Mouse (Mus musculus) forelimb bud, embryonic 11.5 days (tissue): ENCODE results near the gene Apoc2.

Experiments
- DNase-seq: peaks from one replicate; pipeline ENCODE4 v3.0.0-alpha.2; 2012; ENCODE audit warnings: low read depth, low spot score

Gene Apoc2

DNA sequence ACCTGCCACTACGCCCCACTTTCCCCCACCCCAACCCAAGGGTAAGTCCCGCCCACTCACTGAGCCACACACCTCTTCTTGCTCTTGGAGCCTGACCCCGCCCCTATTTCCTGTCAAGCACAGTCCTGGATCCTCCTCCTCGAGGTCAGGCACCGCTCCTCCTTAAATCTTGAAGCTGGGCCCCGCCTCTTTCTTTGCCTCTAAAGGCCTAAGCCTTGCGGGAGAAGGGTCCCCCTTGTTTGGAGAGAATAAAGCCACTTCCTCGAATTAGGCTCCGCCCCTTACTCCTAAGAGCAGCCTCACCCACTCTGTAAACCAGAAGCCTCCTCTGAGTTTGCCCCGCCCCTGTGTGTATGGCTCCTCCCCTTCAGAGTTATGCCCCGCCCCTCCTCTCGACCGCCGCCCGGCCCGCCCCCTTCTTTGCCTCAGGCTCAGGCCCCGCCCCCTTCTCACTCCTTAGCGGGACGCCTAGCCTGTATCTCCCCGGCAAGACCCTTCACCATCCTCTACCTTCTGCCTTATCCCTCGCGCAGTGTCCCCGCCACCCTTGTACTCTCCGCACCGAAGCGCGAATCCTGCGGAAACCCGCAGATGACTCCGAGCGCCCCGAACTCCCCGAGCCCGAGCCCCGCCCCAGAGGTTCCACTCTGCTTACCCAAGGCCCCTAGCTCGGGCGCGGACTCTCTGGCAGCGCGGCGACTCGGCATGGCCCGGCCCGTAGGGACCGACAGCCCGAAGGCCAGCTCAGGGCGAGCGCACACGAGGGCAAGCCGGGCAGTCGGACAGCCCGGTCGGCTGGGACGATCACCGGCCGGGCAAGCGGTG is 49.0 kb downstream of the Apoc2 start:
- peak; percentile 89 for DNase-seq

DNA sequence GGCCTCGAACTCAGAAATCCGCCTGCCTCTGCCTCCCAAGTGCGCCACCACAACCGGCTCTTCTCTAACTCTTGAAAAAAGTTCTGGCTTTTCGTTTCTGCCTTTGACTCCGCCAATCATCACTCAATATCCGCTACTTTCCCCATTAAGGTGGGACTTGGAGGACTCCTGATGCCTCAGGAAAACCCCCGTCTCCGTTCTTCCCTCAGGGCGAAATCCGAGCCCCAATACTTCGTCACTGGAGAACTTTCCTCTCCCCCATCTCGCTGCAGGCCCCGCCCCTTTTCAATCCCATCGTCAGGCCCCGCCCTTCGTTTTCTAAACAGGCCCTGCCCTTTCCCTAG is 49.6 kb downstream of the Apoc2 start:
- DNase-seq, result no peak

GRCm38 (mm10) chr7:19627721-19628120 is 50.0 kb downstream of the Apoc2 start:
- no peak for DNase-seq

- DNase-seq, result no peak
Measured at GRCm38 (mm10) chr7:19623433-19623832, 54.3 kb downstream of the Apoc2 start.

DNA sequence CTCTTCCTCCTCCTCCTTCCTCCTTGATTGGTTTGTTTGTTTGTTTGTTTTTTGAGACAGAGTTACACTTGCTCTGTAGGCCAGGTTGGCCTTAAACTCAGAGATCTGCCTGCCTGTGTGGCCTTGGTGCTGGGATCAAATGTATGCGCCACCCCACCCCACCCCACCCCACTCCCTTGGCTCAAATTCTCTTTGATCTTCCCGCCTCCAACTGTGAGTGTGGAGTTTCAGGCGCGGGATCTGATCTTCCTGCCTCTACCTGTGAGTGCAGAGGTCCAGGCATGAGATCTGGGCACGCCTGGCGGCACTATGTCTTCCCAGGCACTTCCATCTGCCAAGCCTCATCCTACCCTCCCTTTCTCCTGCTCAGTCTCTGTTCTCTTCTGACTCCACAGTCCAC is 55.5 kb downstream of the Apoc2 start:
- no peak for DNase-seq
